Mouse (Mus musculus): ENCODE measurements around the gene Sptbn2.
A peak's percentile ranks its signal among the peaks of the same experiment; 100 is the strongest.

Sptbn2 gene

DNA sequence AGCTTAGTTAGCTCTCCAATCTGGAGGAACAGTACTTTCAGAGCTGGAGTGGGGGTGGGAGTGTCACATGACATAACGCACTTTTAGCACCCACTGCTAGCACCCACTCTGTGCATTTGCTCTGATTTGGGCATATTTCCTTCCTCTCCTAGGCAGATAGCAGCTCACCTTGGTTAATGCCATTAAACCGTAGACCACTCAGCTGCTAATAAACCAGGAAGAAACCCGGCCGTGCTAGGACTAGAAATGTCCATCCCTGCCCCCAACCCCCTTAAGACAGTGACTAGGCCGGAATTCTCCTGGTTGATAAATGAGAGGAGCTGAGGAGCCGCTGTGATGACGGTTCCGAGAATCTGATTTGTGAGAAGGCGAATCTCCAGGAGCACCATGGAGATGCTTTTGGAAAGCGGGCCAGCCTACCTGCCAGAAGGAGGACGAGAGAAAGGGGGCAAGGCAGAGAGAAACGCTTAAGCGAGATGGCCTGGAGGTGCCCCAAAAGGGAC is at the start of gene Sptbn2:
Sptbn2 (plus strand) TSS at position 70 of the 503 bp plus-strand sequence.
- peak; percentile 70 to 82 for DNase-seq

DNA sequence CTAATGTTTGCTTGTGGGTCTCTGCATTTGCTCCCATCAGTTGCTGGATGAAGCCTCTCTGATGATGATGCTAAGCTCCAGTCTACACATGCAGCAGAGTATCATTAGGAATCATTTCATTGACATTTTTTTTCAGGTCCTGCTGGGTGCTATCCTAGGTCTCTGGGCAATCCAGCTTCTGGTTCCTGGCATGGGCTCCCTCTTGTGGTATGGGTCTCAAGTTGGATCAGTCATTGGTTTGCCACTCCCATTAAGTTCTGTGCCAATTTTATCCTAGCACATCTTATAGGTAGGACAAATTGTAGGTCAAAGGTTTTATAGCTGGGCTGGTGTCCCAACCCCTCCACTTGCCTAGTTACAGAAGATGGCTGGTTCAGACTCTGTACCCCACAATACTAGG is 44.2 kb upstream of the Sptbn2 start:
- no peak for DNase-seq

DNA sequence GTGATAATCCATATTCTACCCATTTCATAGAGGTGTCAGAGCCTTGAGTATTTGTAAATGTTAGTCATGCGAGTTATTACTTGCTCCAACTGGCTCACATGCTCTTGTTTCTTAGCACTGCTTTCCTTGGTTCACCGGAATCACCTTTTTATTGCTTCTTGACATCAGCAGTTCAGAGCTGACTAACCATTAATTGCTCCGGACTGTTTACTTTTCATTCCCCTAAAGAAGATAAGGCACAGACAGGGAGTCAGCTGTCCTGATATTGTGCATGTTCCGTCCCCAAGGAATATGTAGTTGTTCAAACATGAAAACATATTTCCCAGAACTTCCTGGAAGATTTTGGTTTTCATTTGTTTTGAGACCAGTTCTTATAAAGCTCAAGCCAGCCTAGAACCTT is 40.2 kb upstream of the Sptbn2 start:
- no peak for DNase-seq

DNA sequence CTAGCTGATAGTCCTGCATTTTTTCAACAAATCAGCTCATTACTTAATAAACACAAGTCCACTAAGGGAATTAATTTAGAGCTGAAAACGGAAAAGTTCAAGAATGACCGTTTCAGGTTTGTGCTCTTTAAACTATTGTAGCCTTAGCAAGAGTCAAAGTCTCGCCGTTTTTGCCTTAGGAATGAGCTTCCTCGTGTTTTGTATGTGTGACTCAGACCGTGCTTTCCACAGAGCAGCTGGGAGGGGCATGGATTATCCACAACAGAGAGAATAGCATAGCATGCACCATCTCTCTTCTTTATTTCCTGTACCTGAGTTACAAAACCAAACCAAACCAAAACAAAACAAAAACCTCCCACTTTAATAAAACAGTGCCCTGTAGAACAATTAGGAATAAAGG is 38.6 kb upstream of the Sptbn2 start:
- no peak for DNase-seq

DNA sequence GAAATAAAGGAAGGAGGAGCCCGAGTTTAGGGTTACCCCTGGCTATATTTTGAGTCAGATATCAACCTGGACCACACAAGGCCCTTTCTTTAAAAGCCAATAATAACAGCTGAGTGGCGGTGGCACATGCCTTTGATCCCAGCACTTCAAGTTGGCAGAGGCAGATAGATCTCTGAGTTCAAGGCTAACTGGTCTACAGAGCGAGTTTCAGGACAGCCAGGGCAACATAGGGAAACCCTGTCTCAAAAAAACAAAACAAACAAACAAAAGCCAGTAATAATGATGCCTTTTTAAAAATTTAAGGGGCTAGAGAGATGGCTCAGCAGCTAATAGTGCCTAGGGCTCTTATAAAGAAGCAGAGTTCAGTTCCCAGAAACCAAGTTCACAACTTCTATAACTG is 16.6 kb upstream of the Sptbn2 start:
- no peak for DNase-seq

DNA sequence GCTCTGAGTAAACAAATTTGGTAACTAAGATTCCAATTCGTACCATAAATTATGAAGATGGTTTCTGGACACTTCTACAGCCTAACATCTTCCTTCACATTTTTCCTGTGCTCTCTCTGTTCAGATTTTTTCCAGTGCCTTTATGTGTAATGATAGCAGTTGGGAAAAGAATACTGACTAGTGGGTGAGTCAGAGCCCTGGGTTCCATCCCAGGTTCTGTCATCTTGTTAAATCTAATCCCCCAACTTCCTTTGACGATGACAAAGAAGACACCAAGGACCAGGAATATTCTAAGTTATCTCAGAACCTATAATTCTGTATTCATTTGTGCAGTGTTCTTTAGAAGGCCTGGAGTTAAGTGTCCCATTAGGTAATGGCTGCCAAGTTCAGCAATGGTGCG is 13.8 kb upstream of the Sptbn2 start:
- DNase-seq = no peak

DNA sequence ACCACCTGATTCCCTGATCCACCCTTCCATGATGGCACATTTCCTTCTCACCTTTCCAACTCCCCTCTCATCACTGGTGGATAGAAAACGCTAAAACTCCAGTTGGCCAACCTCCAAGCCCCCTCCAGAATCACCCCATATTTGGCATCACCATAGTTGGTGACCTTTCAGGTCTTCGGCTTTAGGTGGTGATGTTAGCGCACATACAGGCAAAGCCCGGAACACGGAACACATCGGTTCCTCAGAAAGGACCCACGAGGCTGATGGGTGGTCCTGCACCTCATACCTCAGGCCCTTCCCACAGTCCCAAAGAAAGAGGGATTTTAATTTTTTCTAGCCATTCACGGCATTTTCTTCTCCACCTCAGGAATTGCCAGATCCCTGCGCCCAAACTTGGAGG is 13.2 kb upstream of the Sptbn2 start:
- DNase-seq = no peak

DNA sequence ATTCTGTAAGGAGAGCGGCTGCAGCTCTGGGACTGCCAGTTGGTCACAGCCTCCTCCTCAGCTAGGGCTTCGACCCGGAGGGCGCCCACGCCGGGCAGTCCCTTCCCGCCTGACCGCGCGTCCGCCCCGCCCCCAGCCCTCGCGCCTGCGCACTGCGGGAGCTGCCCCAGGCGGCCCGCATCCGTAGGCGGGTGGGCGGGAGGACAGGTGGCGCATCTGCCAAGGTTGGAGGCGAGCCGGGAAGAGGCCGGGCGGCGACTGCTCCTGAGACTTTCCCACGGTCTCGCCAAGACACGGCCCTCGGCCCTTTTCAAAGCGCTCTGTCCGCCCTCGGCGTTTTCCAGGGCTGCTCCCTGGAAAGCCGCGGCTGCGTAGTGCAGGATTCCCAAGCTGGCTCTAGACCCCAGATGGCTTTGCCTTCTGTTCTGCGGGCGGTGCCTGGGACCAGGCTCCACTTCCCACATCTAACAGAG is 12.7 kb upstream of the Sptbn2 start, which contains the start of gene Gm960:
Gm960 (minus strand) TSS at position 464 of the 473 bp plus-strand sequence.
- DNase-seq = peak; percentile 97 to 98

DNA sequence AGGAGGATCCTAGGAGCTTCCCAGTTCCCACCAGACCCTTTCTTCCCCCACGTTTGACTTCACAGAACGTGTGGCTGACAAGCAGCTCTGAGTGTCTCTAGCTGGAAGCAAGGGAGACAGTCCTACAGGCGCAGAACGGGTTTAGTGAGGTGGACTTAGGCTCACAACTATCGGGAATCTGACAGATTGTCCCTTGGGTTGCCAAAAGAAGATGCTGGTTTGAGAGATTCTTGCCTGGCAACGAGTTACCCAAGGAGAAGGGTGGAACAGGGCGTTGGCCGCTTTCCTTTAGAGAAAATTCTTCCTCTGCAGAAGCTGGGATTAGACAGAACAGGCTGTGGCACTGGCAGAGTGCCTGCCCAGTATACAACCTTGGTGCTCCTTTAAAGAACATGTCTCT is 12.1 kb upstream of the Sptbn2 start:
- peak; percentile 71 for DNase-seq

DNA sequence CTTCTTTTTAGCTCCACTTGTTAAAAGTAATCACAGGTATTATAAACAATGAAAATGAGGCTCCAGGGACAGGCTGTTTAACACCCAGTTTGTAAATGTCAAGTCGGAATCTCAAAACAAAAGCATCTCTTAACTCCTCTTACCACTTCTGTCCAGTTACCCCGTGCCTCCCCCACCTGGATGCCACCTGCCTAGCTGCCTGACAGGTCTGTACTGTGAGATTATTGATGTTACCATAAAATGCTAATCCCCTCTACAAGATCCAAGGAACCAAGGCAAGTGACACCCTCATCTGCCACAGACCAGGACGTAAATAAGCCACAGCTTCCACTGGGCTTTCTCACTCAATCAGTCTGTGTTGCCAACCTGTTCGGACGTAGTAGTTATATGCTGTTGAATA is 11.1 kb upstream of the Sptbn2 start:
- DNase-seq = peak in 1 of 2 experiments; percentile 6

DNA sequence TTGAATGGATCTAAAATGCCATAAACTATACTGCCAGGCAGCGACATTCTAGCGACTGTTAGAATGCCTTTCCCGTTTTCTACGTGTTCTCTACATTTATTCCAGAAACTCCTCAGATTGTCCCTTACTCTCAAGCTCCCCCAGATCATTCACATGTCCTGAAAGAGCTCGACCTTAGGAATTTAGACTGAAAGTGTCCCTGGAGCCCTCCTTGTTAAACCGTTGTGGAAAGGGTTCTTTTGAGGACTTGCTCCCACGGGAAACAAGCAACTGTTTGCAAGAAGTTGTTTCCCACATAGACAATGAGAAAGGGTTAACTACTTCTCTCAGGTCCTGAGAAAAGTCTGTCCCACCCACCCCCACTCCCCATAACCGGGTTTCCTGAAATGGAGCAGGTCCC is 10.3 kb upstream of the Sptbn2 start:
- no peak for DNase-seq

DNA sequence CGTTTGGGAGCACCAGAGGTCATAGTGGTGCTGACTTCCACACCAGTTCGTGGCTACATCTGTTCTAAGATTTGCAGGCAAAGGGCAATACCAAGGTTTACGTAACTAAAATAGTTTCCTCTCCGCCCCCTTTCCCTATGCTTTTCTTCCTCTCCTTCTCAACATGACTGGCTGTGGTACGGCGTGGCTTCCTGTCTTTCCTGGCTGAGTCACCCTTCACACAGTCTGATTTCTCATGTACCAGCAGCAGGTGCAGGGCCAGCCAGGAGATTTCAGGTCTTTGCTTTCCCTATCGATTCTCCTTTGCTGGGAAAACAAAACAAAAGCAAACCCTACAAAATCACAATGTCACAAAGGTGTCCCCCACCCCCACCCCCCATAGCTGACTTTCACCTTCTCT is 9.7 kb upstream of the Sptbn2 start:
- DNase-seq = peak in 1 of 2 experiments; percentile 38

DNA sequence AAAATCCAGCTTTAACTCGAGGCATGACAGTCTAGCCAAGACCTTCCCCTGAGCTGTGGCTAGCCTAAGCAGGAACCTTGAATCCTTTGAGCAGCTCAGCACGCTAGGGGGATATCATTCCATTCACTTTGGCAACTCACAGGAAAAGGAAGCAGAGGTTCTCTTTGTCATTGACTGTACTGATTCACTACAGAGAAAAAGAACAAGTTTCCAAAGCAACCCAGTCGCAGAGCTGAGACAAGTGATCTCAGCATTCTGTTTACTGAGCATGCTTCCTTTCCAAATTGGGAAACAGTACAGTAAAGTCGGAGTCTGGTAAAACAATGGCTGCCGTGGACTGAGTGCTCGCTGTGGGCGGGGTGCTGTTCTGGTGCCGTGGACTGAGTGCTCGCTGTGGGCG is 2.2 kb upstream of the Sptbn2 start:
- DNase-seq = no peak

DNA sequence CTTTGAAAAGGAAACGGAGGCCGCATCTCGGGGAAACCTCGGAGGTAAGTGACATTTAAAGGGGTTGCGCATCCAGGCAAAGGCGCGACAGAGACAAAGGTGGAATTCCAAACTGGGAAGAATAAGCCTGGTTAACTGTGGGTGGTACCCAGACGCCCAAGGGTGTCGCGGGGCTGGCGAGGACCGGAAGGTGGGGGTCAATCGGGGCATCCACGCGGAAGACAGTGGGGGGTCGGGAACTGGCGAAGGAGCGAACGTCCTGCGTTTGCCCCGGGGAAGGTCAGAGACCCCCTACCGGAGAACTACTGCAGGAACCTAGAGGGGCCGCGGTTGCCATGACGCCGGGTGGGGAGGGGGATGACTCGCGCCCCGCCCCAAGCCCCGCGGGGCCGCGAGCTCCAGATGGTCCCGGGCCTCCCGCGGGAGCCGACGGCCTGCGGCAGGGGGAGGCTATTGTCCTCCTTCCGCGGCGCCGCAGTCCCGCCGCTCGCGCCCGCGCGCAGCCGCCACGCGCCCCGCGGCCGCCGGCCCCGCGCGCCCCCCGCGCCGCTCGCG is 711 bp downstream of the Sptbn2 start:
- DNase-seq = peak; percentile 78 to 83

DNA sequence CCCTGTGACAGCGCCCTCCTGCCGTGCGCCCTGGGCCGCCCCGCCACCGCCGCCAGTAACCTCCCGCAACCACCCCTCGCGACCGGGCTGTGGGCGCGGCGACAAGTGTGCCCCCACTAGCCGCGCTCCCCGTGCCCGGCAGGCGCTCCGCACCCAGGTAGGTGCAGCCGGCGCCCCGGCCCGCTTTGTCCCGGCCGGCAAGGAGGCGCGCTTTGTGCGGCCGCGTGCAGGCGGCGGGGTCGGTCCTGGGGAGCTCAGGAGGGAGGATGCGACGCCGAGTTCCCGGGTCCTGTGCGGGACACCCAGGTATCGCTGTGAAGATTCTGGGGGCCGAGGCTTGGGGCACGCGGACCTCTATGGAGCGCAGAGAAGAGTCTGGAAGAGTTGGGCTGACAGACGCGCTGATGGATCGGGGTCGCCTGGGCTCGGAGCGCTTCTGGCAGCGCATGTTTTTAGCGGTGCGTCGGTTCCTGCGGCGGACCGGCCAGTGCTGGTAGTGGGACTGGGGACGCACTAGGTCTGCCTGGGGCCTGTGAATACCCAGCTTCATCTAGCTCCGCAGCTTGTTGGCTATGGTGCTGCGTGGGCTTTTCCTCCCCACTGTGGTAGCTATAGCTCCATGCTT is 1.3 kb downstream of the Sptbn2 start:
- DNase-seq = peak; percentile 67 to 73

DNA sequence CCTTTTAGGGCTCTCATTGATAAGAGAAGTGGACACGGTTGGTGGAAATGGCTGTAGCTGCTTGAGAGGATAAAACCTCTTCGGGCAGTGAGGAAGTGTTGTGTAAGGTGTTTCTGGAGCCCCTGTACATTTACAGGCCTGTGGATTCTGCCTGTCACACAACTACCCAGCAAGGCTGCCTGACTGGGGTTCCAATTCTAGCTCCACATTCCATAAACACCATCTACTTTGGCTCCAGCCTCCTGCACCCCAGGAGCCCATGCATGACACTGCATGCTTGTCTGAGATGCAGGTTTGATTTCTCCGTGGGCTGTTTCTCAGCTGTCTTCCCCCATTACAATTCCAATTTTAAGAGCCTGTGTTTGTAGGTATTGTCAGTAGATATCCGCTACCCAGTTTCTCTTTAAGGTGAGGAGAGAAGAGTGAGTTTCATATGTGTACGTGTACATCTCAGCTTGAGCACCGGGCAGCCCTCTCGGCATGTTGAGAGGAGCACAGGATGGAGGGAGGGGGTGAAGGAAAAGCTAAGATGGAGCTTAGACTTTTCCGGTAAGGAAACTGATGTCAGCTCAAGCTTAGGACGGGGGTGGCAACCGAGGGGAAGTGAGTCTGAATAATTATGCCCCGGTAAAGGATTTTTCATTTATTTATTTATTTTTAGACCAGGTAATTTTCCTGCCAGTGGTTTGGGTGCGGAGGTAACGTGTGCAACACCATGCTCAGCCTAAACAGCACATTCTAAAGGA is 2.0 kb downstream of the Sptbn2 start:
- peak in 1 of 2 experiments; percentile 59 for DNase-seq

DNA sequence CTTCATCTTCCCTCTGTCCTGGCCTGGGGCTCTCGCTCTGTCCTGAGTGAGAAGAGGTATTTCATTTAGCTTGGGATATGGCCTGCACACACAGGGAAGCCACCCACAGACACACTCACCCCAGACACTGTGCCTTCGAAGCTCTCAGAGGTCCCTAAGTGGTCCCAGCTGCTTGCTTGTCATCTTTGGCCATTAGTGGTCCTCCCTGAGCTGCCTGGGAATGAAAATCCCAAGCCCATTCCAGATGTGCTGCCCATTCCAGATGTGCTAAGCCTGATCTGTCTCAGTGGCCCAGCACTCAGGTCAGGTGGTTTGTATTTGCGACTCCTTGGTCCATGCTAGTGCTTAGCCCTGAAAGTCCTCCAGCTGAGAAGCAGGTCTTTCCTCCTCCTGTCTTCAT is 2.9 kb downstream of the Sptbn2 start:
- no peak for DNase-seq

DNA sequence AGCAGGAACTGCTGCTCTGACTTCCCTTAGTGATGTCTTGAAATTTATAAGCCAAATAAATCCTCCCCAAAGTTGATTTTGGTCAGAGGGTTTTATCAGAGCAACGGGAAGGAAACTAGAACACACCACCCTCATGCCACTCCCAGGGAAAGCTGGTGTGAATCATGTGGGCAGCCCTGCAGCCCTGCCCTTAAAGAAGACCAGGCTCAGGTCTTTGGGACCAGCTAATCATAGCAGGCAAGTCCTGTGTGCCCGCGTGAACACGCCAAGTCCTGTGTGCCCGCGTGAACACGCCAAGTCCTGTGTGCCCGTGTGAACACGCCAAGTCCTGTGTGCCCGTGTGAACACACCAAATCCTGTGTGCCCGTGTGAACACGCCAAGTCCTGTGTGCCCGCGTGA is 5.8 kb downstream of the Sptbn2 start:
- no peak for DNase-seq

DNA sequence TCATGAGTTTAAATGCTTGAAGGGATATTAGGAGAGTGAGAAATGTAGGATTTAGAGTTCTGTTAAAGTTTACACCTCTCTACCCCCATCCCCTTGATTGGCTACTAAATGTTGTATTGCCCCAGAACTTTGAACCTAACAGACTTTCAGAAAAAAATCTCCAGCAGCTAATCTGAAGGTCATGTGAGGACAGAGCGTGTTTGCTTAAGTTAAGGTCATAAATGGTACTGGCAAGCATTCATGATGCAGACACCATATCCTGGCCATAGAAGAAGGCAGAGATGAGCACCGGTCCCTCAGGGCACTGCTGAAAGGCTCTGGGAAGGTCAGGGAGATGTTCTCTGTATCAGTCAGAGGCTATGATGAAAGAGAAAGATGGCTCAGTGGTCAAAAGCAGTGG is 6.3 kb downstream of the Sptbn2 start:
- DNase-seq = no peak

DNA sequence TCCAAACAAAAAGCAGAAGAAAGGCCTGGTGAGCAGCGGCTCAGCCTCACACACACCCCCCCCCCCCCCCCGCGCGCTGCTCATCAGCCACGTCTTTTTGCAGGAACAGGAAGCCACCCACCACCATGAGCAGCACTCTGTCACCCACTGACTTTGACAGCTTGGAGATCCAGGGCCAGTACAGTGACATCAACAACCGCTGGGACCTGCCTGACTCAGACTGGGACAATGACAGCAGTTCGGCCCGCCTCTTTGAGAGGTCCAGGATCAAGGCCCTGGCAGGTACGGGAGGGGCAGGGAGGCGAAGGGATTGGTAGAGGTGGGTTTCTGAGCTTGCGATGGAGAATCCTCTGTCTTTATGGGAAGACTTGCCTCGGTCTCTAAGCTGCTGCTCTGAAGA is 7.7 kb downstream of the Sptbn2 start:
- DNase-seq = no peak

DNA sequence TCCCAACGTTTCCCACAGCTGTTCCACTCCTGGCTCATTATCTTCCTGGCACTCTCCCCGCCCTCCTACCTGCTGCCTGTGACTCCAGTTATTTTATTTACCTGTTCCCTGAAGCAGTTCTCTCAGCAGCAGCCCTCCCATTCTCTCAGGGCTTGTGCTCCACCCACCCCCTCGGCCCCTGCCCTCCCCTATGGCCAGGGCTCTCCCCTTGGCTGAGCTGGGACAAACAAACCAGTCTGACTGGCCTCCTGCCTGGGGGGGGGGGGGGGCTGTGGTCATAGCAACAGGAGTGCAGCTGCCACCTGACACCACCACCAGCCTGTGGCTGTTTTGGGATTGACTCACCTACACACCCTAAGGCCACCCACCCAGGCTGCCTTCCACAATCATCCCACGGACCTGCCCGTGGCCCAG is 8.4 kb downstream of the Sptbn2 start:
- DNase-seq = peak in 1 of 2 experiments; percentile 9

DNA sequence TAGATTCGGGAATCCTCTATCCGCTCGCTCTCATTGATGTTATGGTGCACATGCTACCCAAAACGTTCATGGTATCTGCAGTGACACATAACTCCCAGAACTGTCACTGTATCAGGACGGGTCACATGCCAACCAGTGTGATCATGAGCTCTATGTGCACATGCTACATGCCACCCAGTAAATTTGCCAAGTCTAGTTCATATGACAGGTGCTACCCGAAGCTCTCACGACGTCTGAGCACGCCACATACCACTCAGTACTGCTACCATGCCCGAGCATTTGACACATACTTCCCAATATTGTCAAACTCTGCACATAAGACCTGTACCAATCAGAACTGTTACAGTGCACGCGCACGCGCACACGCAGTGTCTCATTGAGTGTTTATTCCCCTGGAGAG is 9.1 kb downstream of the Sptbn2 start:
- DNase-seq = no peak

DNA sequence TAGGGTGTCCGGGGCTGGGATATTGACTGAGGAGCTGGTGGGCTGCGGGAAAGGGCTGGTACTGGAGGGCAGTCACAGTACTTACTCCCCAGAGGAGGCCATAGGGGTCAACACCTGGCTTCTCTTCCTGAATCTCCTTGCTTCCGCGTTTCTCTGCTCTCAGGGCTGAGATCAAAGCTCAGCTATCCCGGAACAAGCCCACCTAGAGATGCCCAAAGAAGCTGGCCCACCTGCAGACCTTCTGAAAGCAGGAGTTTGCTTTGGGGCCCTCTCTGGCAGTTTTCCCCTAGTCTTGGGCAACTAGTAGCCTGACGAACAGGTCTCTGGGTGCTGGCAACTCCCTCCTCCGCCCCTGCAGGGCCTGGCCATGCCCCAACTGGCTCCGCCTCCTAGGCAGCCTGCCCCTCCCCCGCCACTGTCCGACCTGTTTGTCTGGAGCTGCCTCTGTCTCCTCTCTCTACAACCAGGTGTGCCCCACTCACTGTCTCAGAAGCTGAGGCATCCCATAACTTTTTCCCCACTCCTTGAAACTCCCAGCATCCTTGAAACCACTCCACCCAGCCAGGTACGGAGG is 9.8 kb downstream of the Sptbn2 start:
- peak; percentile 58 to 67 for DNase-seq

DNA sequence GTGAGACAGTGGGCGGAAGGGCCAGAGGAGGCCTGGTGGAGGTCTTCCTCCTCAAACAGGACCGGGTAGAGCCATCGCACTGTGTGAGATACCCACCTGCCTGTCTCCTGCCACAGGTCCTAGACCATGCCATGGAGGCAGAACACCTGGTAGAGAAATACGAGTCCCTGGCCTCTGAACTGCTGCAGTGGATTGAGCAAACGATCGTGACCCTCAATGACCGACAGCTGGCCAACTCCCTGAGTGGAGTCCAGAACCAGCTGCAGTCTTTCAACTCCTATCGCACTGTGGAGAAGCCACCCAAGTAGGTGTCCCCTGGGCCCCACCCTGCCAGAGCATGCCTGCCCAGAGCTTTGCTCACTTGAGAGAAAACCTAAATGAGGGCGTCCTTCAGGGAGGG is 18.2 kb downstream of the Sptbn2 start:
- DNase-seq = no peak
